Mouse (Mus musculus) cortical plate, adult 2 months (tissue): ENCODE data around the gene Auts2.

Experiments used
- CTCF ChIP-seq: fragments of 200-500 bp; IDR thresholded peaks from 2 replicates; pipeline ENCODE4 v1.5.1; 2011; ENCODE audit warnings: mild to moderate bottlenecking, control low read depth, low read length; ENCODE audit not compliant: insufficient read depth; ENCODE audit errors: extremely low read depth
- POLR2A ChIP-seq: fragments of 200-500 bp; IDR thresholded peaks from 2 replicates; pipeline ENCODE4 v1.6.1; 2011; ENCODE audit warnings: mild to moderate bottlenecking, low read length, control low read depth; ENCODE audit not compliant: insufficient read depth; ENCODE audit errors: extremely low read depth

- TF ChIP-seq POLR2A = no peak
- TF ChIP-seq CTCF = no peak
These were observed 707.0 kb downstream of the Auts2 start for GRCm38 (mm10) chr5:131836014-131836735.
